Mouse (Mus musculus): Measurements from ENCODE around the gene Ang5. TPM values are rescaled to one million over a fixed set of nuclear protein-coding genes. Genes with fewer than 3 reads are reported as not detected.
"Not testable (repeated sequence)": the region's sequence is repeated elsewhere in the genome, so short reads cannot be mapped to it uniquely, and the experiment has no call there.

Gene Ang5
- total RNA-seq (2021): not detected
- long read RNA-seq, experiment 1: 0 reads
- long read RNA-seq, experiment 2: 0 reads

DNA sequence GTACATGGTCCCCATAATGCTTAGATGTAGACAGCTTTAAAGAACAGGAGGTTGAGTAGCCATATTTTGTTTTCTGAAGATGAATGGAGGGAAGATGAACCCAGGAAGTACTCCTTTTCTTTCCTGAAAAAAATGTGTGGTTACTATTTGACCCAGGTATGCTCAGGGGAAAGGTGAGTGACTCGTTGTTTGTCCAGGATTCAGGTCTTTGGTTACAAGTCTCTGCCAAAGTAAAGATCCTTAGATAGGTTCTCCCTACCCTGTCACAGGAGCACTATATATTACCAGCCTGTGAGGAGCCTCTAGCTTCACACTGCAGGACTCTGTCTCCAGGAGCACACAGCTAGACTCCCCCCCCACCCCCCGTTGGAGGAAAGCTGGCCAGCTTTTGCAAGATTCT lies at the start of gene Ang5:
TSS of gene Ang5 (plus strand) at position 301 of the 400 bp plus-strand sequence.
- not testable (repeated sequence) for DNase-seq (ENCODE audit: low spot score in 2 of 2)

DNA sequence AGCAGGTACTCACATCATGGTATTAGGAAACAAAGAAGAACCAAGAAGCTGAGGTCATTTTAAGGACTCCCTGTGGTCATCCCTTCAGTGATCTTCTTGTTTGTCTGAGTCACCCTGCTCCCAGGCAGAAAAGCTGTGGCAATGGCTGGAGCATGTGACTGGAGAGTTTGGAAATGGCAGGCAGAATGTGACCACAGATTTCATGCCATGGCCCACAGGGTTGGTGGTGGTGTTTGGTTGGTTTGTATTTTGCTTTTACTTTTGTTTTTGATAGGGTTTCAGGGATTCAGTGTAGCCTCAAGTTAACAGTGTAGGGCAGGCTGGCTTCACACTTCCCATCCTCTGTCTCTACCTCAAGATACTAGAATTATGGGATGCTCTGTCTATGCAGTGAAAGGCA lies 38.7 kb upstream of the Ang5 start:
- not testable (repeated sequence) for DNase-seq (ENCODE audit: low spot score in 2 of 2)

DNA sequence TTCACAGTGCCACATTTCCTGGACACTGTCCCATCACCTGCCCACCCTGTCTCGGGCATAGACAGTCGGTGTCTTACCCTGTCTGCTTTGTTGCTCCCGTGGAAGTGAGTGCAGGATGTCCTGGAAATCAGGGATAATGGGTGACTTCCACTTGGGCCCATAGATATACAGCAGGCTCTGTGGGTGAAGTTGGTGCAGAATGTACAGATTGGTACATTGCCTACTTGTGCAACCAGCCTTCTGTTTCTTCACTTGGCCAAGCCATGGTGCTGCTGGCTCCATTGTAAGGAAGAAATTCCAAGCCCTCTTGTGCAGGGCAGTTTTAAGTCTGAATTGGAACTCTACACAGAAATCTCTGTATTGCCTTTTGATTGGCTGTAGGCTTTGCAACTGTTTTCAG lies 33.4 kb upstream of the Ang5 start, which contains the start of gene Ear10:
TSS of gene Ear10 (minus strand) at position 101 of the 400 bp plus-strand sequence.
- DNase-seq (ENCODE audit: low spot score in 2 of 2): not testable (repeated sequence)

DNA sequence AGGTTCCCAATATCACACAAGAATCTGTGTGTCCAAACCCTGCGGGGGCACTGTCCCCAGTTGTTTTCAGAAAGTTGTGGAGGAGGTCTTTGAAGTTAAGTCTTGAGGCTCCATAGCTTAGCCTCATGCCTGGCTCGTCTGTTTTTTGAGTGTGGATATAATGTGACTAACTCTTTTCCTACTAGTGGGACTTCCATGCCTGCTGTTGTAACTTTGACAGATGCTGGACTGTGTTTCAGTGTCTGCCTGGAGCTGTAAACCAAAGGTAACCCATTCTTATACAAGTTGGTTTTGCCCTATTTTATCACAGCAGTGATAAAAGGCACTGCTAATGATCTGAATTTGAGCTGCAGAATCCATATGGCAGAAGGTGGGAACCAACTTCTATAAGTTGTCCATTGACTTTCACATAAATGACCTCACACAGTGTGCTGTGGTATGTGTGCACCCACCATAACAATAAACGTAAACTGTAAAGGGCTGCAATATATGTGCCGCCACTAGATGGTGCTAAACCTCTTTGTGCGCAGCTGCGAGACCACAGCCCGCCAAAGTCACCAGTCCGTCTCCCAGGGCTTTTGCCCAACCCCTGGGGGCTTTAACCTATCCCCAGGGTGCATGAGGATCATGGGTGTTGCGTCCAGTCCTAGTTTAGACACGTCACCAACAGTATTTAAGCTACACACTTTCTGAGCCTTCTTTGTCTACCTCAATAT lies 32.0 kb upstream of the Ang5 start, which contains the start of gene Gm8113:
TSS of gene Gm8113 (plus strand) at position 703 of the 716 bp plus-strand sequence.
- peak; percentile 37 to 43 for DNase-seq (ENCODE audit: low spot score in 2 of 2)

DNA sequence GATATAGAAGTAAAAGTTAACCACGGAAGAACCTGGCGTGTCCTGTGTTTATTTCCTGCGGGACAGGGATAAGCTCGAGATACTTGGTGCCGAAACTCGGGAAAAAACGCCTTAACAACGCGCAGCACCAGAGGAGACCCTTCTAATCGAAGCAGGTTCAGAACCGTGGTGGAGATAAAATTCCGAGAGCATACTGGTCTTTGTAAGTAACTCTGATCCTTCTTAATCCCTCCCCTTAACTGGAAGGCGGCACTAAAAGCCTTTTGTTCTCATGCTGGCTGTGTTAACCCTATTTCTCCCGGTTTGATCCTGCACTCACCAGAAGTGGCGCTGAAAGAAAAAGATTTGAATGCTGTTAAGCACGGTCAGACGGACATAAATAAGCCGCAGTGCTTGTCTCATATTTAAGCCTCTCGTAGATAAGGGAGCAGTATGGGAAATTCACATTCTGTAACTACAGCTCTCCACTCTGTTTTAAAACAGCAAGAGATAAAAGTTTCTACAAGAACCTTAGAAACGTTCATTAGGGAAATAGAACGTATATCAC lies 31.4 kb upstream of the Ang5 start:
- not testable (repeated sequence) for DNase-seq (ENCODE audit: low spot score in 2 of 2)

DNA sequence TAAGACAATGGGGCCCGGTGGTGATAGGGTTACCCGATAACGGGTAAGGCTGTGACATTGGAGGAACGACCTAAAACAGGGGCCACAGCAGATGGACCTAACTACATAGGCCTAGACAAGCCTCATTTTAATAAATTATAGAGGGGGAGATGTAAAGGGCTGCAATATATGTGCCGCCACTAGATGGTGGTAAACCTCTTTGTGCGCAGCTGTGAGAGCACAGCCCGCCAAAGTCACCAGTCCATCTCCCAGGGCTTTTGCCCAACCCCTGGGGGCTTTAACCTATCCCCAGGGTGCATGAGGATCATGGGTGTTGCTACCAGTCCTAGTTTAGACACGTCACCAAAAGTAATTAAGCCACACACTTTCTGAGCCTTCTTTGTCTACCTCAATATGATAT lies 23.9 kb upstream of the Ang5 start:
- peak; percentile 8 to 13 for DNase-seq (ENCODE audit: low spot score in 2 of 2)

DNA sequence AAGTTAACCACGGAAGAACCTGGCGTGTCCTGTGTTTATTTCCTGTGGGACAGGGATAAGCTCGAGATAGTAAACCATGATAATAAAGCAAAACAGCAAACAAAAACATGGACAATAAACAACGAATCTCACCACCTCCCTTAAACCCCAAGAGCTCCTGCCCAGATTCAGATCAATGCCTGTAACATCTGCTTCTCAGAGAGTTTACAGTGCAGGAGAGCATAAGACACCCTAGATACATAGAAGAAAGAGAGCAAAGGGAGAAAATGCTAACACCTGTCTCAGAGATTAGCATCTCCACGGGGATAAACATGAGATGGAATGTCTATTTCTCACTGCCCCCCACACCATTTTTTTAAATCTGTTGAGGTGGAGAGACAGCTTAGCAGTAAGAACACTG lies 23.5 kb upstream of the Ang5 start:
- not testable (repeated sequence) for DNase-seq (ENCODE audit: low spot score in 2 of 2)

DNA sequence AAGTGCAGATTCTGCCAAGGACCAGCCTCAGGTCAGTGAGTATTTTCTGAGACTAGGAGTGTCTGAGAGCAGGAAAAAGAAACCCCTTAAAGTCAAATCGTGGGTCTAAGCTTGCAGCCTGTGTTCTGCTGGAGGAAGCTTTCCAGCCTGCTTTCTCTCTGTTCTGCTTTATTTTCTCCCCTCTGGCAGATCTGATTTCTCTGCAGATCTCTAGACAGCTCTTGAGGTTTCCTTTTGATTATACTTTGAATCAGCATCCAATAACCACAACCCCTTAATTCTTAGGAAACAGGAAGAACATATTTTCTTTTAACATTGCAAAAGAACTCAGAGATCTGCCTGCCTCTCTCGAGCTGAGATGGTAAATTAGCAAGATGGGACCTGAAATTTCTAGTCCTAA lies 3.5 kb upstream of the Ang5 start:
- not testable (repeated sequence) for DNase-seq (ENCODE audit: low spot score in 2 of 2)

DNA sequence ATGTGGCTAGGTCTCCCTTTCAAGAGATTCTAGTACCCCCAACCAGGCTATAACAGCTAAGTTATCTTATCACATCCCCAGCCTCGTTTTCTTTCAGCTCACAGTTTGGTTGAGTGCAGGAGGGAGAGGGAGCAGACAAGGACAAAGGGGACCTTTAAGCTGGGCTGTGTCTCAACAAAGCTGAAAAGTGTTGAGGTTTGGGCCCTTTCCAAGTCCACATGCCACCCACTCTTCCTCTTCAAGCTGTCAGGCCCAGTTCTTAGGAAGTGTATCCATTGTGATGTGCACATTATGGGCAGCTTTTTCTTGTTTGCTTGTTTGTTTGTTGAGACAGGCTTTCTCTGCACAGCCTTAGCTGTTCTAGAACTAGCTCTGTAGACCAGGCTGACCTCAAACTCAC lies 1.8 kb upstream of the Ang5 start:
- DNase-seq (ENCODE audit: low spot score in 2 of 2): not testable (repeated sequence)

DNA sequence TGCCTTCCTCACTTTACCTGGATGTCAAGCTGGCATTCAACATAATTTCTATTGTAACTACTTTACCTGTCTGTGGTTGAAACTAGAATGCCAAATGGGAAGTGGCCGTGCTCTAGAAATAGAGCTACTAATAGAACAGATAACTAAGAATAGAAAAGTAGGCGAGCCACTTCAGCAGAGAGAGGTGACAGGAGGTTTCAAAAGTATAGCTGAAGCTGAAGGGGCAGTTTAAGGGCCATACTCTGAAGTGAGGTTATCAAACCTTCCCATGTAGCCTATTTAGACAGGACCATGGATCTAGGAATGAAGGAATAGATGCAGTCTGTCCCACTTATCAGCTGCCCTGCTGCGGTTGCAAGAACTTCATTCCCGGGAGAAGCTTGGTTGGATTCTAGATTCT lies 26.6 kb downstream of the Ang5 start:
- DNase-seq (ENCODE audit: low spot score in 2 of 2): no peak

DNA sequence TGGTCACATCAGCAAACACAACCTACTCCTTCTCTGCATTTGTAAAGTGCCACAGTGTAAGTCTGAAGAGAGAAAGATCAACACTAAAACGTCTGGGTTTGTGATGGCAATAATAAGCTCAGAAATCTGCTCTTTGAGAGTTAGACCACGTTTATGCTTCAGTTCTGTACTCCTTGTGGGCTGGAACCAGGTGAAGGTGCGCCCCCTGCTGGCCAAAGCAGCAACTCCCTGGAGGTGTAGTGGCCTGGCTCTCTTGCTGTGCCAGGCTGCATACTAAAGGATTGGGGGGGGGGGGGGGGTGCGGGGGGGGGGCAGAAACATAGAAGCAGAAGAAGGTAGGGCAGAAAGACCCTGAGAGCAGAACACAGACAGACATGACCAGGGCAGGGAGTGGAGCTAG lies 27.0 kb downstream of the Ang5 start:
- peak; percentile 11 to 36 for DNase-seq (ENCODE audit: low spot score in 2 of 2)

DNA sequence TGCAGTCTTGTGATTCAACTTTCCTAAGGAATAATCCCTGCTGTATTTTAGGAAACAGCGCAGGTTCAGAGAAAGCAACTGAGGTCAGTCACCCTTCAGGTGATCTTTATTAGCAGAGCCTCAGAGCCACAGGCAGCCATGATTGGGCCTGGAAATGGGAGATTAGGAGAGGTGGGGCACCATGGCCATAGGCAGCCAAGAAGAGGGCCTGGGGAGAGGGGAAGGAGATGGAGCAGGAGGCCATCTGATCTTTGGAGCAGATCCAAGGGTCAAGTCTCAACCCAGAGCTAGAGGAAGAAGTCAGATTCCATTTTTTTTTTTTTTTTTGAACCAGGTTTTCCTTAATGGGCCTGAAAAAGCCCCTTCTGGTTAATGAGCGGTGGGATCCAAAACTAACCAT lies 29.3 kb downstream of the Ang5 start:
- no peak for DNase-seq (ENCODE audit: low spot score in 2 of 2)

DNA sequence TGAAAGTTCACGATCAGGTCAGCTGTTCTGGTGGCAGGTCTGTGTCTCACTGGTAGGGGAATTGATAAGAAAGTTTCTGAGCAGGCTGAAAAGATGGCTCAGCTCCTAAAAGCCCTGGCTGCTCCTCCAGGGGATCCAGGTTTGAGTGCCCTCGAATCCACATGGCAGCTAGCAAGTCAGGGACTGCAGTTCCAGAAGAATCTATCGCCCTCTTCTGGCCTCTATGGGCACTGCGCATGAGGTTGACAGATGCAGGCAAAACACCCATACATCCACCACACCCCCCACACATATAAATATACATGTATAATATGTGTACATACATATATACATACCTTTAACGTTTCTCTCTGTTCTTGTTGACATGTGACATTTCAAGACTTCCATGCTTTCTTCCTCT lies 30.5 kb downstream of the Ang5 start:
- DNase-seq (ENCODE audit: low spot score in 2 of 2): peak; percentile 51 to 64

DNA sequence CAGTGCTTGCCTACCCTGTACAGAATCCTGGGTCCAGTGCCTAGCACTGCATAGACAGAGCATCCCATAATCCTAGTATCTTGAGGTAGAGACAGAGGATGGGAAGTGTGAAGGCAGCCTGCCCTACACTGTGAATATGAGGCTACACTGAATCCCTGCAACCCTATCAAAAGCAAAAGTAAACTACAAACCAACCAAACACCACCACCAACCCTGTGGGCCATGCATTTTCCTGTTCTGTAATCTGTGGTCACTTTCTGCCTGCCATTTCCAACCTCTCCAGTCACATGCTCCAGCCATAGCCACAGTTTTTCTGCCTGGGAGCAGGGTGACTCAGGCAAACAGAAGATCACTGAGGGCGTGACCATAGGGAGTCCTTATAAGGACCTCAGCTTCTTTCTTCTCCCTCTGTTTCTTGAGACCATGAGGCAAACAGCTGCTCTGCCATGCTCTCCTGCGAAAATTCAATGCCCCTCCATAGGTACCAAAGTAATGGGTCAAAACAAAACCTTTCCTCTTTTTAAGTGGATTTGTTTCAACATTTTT lies 41.7 kb downstream of the Ang5 start:
- not testable (repeated sequence) for DNase-seq (ENCODE audit: low spot score in 2 of 2)

DNA sequence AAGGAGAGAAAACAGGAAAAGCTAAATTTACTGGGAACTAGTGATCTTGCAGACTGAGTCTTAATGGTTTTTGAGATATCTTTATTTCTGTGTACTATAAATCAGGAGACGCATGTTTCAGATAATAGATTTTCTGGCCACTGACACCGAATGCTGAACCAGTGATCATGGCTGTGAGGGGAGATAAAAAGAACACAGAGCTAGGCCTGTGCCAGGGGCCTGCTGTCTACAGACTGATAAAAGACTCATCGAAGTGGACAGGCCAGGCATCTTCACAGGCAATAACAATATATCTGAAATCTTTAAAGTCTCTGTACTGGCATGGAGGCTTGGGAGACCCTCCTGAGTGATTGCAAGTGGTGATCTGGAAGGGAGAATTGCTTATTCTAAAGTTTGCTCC lies 44.7 kb downstream of the Ang5 start:
- no peak for DNase-seq (ENCODE audit: low spot score in 2 of 2)

DNA sequence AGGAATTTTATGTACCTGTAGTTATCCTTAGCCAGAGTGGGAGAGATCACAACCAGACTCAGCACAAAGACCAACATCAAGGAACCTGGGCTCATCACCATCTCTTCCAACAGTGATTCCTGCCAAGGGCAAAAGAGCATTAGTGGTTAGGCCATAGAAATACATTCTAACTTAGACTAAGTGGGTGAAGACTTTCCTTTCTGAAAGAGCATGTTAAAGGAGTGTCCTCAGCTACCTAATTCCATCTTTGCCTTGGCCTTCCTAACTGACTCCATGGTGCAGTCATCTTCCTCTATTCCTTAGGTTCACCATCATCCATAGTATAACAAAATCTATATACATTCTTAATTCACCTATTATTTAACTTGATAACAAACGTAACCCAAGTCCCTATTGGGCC lies 45.3 kb downstream of the Ang5 start, which contains the start of gene Ang6:
TSS of gene Ang6 (minus strand) at position 101 of the 400 bp plus-strand sequence.
- no peak for DNase-seq (ENCODE audit: low spot score in 2 of 2)

DNA sequence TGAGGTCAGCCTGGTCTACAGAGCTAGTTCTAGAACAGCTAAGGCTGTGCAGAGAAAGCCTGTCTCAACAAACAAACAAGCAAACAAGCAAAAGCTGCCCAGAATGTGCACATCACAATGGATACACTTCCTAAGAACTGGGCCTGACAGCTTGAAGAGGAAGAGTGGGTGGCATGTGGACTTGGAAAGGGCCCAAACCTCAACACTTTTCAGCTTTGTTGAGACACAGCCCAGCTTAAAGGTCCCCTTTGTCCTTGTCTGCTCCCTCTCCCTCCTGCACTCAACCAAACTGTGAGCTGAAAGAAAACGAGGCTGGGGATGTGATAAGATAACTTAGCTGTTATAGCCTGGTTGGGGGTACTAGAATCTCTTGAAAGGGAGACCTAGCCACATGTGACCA lies 51.2 kb downstream of the Ang5 start:
- DNase-seq (ENCODE audit: low spot score in 2 of 2): not testable (repeated sequence)

DNA sequence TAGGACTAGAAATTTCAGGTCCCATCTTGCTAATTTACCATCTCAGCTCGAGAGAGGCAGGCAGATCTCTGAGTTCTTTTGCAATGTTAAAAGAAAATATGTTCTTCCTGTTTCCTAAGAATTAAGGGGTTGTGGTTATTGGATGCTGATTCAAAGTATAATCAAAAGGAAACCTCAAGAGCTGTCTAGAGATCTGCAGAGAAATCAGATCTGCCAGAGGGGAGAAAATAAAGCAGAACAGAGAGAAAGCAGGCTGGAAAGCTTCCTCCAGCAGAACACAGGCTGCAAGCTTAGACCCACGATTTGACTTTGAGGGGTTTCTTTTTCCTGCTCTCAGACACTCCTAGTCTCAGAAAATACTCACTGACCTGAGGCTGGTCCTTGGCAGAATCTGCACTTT lies 52.8 kb downstream of the Ang5 start:
- not testable (repeated sequence) for DNase-seq (ENCODE audit: low spot score in 2 of 2)
